Mouse (Mus musculus) lung, postnatal 25 days (tissue): Measurements from ENCODE around the gene Acmsd.

ENCODE experiments used
- DNase-seq: peaks from one replicate; pipeline ENCODE4 v3.0.0; 2022; ENCODE audit warnings: low spot score

Acmsd gene

DNA sequence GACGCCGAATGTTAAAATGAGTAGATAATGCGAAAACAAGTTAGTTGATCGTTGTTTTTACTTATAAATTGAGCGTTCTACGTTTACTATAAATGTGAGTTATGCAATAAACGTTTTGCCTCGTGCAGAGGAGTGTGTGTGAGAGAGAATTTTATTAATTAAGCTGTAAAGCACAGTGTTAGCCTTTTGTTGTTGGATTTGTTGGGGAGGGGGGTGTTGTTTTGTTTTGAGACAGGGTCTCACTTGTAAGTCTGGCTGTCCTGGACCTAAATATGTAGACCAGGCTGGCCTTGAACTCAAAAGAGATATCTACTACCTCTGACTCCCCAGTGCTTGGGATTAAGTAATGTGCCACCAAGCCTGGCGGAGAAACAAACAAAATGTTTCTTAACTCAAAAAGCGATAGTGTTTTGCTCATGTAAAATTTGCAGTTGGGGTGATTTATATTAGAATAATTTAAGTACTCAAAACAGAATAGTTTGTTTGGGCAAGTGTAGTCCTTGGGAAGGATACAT, 46.0 kb downstream of the Acmsd start:
- DNase-seq, result no peak

DNA sequence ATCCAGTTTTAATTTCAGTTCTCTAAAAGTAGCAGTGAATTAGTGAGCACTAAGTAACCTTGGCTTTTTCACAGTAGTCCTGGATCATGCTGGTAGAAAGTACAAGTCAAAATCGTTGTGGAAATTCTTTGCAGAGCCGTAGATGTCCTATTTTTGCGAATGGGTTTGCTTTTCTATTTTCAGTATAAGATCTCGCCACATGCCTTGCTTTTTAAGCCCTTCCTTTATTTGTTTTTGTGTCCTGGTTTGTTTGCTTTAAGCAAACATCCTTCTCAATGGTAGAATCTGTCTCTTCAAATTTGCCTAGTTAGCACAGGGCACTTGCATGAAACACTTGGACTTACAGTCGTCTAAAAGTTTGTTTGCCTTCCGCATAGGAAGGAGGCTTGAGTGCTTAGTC, 47.0 kb downstream of the Acmsd start:
- DNase-seq, result peak; percentile 13

DNA sequence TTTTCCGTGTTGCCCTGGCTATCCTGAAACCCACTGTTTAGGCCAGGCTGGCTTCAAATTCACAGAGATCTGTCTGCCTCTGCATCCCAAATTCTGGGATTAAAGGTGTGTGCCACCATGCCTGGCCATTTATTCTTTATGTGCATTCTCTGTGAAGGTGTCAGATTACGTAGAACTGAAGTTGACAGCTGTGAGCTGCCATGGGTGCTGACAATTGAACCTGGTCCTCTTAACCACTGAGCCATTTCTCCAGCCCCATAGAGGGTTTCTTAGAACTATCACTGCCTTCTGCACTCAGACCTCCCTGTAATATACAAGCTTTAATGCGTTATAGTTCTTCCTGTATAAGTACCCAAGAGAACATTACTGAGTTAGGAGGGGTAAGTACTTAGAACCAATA, 49.4 kb downstream of the Acmsd start:
- DNase-seq, result no peak

GRCm38 (mm10) chr1:127780142-127780541, 50.9 kb downstream of the Acmsd start:
- DNase-seq, result no peak

- no peak for DNase-seq
These were observed 51.6 kb downstream of the Acmsd start for GRCm38 (mm10) chr1:127780849-127781248.

DNA sequence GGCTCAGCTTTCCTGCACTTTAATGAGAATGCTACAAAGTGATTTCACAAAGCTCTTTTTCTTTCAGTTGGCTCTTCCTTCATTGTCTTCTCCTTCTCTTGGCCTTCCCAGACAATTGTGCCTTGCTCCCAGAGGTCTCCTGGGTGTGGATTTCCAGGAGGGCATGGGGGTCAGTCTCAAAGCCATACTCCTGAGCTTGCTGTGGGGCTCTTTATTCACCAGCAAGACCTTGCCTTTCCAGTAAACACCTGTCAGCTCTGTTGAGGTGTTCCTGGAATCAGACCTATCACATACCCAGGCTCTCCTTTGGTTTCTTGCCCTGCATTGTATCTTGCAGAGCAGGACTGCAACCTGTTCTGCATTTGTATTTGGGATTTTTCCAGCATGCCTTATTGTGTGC, 54.6 kb downstream of the Acmsd start:
- no peak for DNase-seq

- DNase-seq, result no peak
These were observed 56.7 kb downstream of the Acmsd start for GRCm38 (mm10) chr1:127785882-127786281.

GRCm38 (mm10) chr1:127788943-127789342, 59.7 kb downstream of the Acmsd start:
- DNase-seq, result no peak

DNA sequence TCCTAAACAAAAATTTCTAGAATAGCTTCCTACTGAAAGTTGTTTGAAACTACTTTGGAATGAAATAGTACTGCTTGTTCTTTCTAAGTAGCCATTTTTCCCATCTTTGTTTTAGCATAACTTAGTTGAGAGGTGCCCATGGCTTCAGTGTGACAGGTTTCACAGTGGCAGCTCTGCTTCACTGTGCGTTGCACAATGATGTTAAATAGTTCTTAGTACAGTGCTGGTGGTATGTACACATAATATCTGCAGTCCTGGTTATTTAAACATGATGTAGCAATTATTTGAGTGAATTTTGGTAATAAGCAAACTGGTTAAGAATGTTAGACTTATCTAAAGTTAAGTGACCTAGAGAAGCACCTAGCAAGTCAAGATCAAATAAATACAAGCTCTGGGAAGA, 64.2 kb downstream of the Acmsd start:
- no peak for DNase-seq

DNA sequence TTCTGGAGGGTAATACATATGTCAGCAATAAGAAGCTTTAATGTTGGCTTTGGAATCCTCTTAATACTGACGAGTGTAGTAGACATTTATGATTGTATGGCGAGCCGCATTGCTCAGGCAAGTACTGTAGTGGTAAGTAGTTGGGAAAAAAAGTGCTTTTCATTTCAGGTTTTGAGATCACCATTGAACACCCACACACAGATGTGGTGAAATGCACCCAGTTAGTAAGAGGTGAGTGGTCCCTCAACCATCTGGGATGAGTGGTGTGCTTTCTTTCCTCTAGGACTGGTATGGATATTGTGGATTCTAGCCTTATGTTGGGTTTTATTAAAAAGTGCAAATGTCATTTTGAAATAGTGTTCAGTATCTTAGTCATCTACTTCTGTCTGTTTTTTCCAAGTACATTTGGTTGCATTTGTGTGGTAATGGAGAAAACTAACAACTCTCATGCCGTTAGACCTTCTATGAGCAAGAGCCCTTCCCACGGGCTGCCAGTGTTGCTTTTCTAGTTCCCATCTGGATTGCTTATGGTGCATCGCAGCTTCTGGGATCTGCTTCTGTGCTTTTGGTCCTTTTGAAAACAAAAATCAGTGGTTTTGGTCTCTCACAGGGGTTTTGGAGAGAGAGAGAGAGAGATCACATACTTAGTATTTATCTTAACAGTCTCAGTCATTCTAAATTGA, 66.0 kb downstream of the Acmsd start:
- DNase-seq, result no peak

GRCm38 (mm10) chr1:127796341-127796740, 67.1 kb downstream of the Acmsd start:
- DNase-seq, result no peak

- DNase-seq, result no peak
These were observed 67.5 kb downstream of the Acmsd start for GRCm38 (mm10) chr1:127796752-127797151.

GRCm38 (mm10) chr1:127802916-127803315, 73.7 kb downstream of the Acmsd start:
- no peak for DNase-seq

DNA sequence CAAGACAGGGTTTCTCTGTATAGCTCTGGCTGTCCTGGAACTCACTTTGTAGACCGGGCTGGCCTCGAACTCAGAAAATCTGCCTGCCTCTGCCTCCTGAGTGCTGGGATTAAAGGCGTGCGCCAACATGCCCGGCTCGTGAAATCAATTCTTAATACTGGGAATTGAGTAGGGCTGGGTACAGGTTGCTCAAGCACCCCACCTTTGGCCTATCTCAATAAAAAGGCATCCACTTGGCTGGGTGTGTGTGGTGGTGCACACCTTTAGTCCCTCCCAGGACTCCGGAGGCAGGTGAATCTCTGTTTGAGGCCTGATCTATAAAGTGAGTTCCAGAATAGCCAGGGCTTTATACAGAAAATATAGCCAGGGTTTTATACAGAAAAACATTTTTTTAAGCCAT, 79.5 kb downstream of the Acmsd start:
- no peak for DNase-seq

DNA sequence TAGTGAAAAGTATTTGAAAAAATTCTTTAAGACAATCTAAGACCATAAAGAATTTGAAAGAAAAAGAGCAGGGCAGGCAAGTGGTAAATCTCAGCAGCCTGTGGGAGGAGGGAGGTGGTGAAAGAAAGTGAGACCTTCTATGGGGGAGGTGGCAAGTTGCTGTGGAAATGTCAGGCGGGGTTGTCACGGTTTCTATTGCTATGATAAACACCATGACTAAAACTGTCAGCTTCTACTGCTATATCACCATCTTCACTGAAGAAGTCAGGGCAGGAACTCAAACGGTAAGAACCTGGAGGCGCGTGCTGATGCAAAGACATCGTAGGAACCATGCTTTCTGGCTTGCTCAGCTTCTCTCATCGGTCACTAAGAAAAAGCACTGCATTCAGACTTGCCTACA, 83.7 kb downstream of the Acmsd start:
- no peak for DNase-seq

DNA sequence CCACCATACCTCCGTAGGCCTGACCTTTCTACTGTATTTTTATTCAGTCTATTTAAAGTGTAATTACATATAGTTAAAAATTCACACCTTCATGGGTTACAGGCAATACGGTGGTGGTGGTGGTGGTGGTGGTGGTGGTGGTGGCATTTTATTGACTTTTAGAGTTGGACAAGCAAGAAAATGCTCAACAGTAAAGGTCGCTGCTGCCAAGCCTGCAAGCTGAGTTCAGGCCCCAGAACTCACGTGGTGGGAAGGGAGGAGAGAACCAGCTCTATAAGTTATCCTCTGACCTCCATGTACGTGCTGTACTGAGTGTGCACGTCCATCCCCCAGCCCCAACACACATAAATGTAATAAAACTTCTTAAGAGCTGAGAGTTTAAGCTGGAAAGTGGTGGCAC, 87.2 kb downstream of the Acmsd start:
- DNase-seq, result no peak
